ENCODE assay signal across 14 mouse cellular contexts in the genomic region with DNA sequence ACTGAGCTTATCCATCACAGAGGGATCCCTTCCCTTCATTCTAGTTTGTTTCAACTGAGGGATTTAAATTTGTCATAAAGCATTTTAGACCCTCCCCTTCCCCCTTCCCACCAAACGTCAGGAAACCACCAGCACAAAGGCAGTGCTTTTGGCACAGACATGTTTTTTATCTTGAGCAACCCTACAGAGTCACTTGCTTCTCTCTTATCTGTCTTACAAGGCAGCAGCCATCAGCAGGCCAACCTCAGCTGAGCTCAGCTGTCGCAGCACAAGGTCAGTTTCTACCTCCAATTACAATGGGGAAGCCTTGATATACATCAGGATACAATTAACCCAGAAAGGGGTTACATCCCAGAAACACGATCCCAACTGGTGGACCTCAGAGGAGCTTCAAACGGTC. TPM values are rescaled to one million over a fixed set of nuclear protein-coding genes. Genes with fewer than 3 reads are reported as not detected.
DNase-seq lines count a peak whose midpoint lies in the region; ATAC-seq and TF ChIP-seq lines count a peak whose summit lies in the region.
"Had no signal": no experiment of that assay in that cellular context is flagged by ENCODE, and none has a peak within 500 bp of the region (broad histone marks: within the 10 kb centered on the region; RNA-seq: fewer than 3 reads in every experiment).

No protein-coding gene starts in this region.

- TF ChIP-seq POLR2A in MEL (IDR thresholded peaks at IDR 0.05; ENCODE audit: control insufficient read depth in 1 of 2, insufficient read depth in 1 of 2, low read depth in 1 of 2, low read length in 2 of 2, poor library complexity in 1 of 2) = peak in 1 of 2 experiments; percentile 49; a peak in 1 of 4 replicates

- H3K9ac ChIP-seq in heart, embryonic 14.5 days (ENCODE audit: low read length) = no peak overlapping the region
- peak overlapping the region; percentile 20 for H3K9ac ChIP-seq in MEL (ENCODE audit: control insufficient read depth, low read depth, low read length, poor library complexity, severe bottlenecking)
- H3K9ac ChIP-seq in liver, embryonic 12.5 days = peak overlapping the region; percentile 61
- no peak overlapping the region for H3K9ac ChIP-seq in forebrain, embryonic 15.5 days (replicated peaks)
- H3K9ac ChIP-seq: limb, embryonic 15.5 days had no signal

- no peak for DNase-seq in heart, adult 9 months (ENCODE audit: low spot score in 2 of 2)
- peak; percentile 88 for DNase-seq in MEL (ENCODE audit: low read depth, low spot score)
- DNase-seq in embryonic facial prominence, embryonic 10.5 days (ENCODE audit: low spot score) = peak; percentile 33
- no peak for DNase-seq in lung, postnatal 36 days
- DNase-seq: cerebellum, postnatal 10 days; lung, postnatal 4 days; thymus, adult 2 months had no signal

- 17% methylated on average over 4 of the region's 4 CpGs for WGBS in heart, embryonic 14.5 days
- WGBS in embryonic facial prominence, embryonic 10.5 days = 24% methylated on average over 4 of the region's 4 CpGs
- 5% methylated on average over 4 of the region's 4 CpGs for WGBS in liver, embryonic 12.5 days (ENCODE audit: insufficient replicate concordance)
- 58% methylated on average over 4 of the region's 4 CpGs for WGBS in forebrain, embryonic 15.5 days

- no peak for ATAC-seq in heart, embryonic 14.5 days (ENCODE audit: insufficient number of reproducible peaks, insufficient read depth, low FRiP score, low read depth)
- peak; percentile 66 for ATAC-seq in liver, embryonic 12.5 days
- ATAC-seq in activated CD4-positive, CD25-positive, alpha-beta regulatory T cell, adult 4 months = no peak
- ATAC-seq in forebrain, embryonic 15.5 days (replicated peaks) = no peak

- H3K27me3 ChIP-seq in heart, embryonic 14.5 days (ENCODE audit: control insufficient read depth, insufficient read depth, low read length) = no peaks in the 10 kb centered on the region
- H3K27me3 ChIP-seq in MEL (ENCODE audit: control insufficient read depth in 1 of 2, insufficient read depth in 2 of 2, low read length in 2 of 2) = no peaks in the 10 kb centered on the region
- no peaks in the 10 kb centered on the region for H3K27me3 ChIP-seq in embryonic facial prominence, embryonic 10.5 days (replicated peaks; ENCODE audit: low read depth, poor library complexity, severe bottlenecking)
- H3K27me3 ChIP-seq in liver, embryonic 12.5 days (replicated peaks) = no peaks in the 10 kb centered on the region
- H3K27me3 ChIP-seq in forebrain, embryonic 15.5 days = no peaks in the 10 kb centered on the region
- H3K27me3 ChIP-seq: limb, embryonic 15.5 days had no signal

- no peaks in the 10 kb centered on the region for H3K9me3 ChIP-seq in heart, embryonic 14.5 days (ENCODE audit: control insufficient read depth, low read length)
- H3K9me3 ChIP-seq in MEL (replicated peaks; ENCODE audit: insufficient read depth, low read length) = no peaks in the 10 kb centered on the region
- H3K9me3 ChIP-seq in embryonic facial prominence, embryonic 10.5 days = no peaks in the 10 kb centered on the region
- H3K9me3 ChIP-seq in liver, embryonic 12.5 days (replicated peaks) = no peaks in the 10 kb centered on the region
- no peaks in the 10 kb centered on the region for H3K9me3 ChIP-seq in forebrain, embryonic 15.5 days
- H3K9me3 ChIP-seq: limb, embryonic 15.5 days had no signal

- peak; percentile 92 to 93 for TF ChIP-seq EP300 in MEL (IDR thresholded peaks at IDR 0.05; ENCODE audit: low read depth in 1 of 2, low read length in 2 of 2)

- no peak for TF ChIP-seq RAD21 in MEL (IDR thresholded peaks at IDR 0.05; ENCODE audit: low read depth, low read length)

- H3K27ac ChIP-seq in heart, embryonic 14.5 days (replicated peaks in 1 of 2; ENCODE audit: control insufficient read depth in 1 of 2, insufficient read depth in 1 of 2, low read depth in 2 of 2, low read length in 2 of 2) = peak overlapping the region; percentile 12 to 57; a peak in 1 of 4 replicates
- H3K27ac ChIP-seq in MEL (ENCODE audit: control insufficient read depth, low read depth, low read length) = peak overlapping the region; percentile 84
- peak overlapping the region; percentile 75 for H3K27ac ChIP-seq in embryonic facial prominence, embryonic 10.5 days (replicated peaks)
- peak overlapping the region; percentile 90 for H3K27ac ChIP-seq in liver, embryonic 12.5 days
- H3K27ac ChIP-seq in forebrain, embryonic 15.5 days (replicated peaks) = no peak overlapping the region
- H3K27ac ChIP-seq: hindbrain, postnatal 0 days had no signal

- peaks cover 30 to 37% of the 10 kb centered on the region in 2 experiments for H3K4me1 ChIP-seq in heart, embryonic 14.5 days (ENCODE audit: control insufficient read depth in 2 of 2, insufficient read depth in 2 of 2, low read length in 2 of 2)
- peaks cover 17 to 42% of the 10 kb centered on the region in 2 experiments for H3K4me1 ChIP-seq in MEL (ENCODE audit: control insufficient read depth in 1 of 2, insufficient read depth in 2 of 2, low read length in 2 of 2)
- peaks cover 59% of the 10 kb centered on the region for H3K4me1 ChIP-seq in embryonic facial prominence, embryonic 10.5 days
- peaks cover 80% of the 10 kb centered on the region for H3K4me1 ChIP-seq in liver, embryonic 12.5 days
- no peaks in the 10 kb centered on the region for H3K4me1 ChIP-seq in forebrain, embryonic 15.5 days

- H3K4me2 ChIP-seq in heart, embryonic 14.5 days (ENCODE audit: low read length) = no peak overlapping the region; the same call in 1 of the 2 replicates
- peak overlapping the region; percentile 52 for H3K4me2 ChIP-seq in liver, embryonic 12.5 days
- H3K4me2 ChIP-seq in forebrain, embryonic 15.5 days (replicated peaks) = no peak overlapping the region
- H3K4me2 ChIP-seq: limb, embryonic 15.5 days had no signal

- H3K4me3 ChIP-seq in heart, embryonic 14.5 days (ENCODE audit: control insufficient read depth in 1 of 2, insufficient read depth in 1 of 2, low read depth in 1 of 2, low read length in 2 of 2) = no peak overlapping the region
- H3K4me3 ChIP-seq in MEL (ENCODE audit: control insufficient read depth in 1 of 2, insufficient read depth in 1 of 2, low read depth in 2 of 2, low read length in 2 of 2) = peak overlapping the region in 1 of 2 experiments; percentile 17; a peak in 1 of 4 replicates
- H3K4me3 ChIP-seq in embryonic facial prominence, embryonic 10.5 days = no peak overlapping the region
- no peak overlapping the region for H3K4me3 ChIP-seq in liver, embryonic 12.5 days
- no peak overlapping the region for H3K4me3 ChIP-seq in forebrain, embryonic 15.5 days
- H3K4me3 ChIP-seq: limb, embryonic 15.5 days had no signal

- no peak for TF ChIP-seq CTCF in MEL (IDR thresholded peaks at IDR 0.05 in 2 of 3, conservative IDR thresholded peaks at IDR 0.05 in 1 of 3; ENCODE audit: control insufficient read depth in 1 of 3, insufficient read depth in 1 of 3, low read depth in 2 of 3, low read length in 3 of 3, poor library complexity in 1 of 3, severe bottlenecking in 1 of 3)

- peaks cover 16% of the 10 kb centered on the region for H3K79me2 ChIP-seq in MEL (ENCODE audit: control insufficient read depth, insufficient read depth, low read length, poor library complexity)

- no peaks in the 10 kb centered on the region for H3K36me3 ChIP-seq in heart, embryonic 14.5 days (ENCODE audit: control insufficient read depth, insufficient read depth, low read length)
- peaks cover 0 to 39% of the 10 kb centered on the region in 2 experiments; a peak in 2 of 4 replicates for H3K36me3 ChIP-seq in MEL (ENCODE audit: control insufficient read depth in 1 of 2, insufficient read depth in 2 of 2, low read length in 2 of 2)
- H3K36me3 ChIP-seq in embryonic facial prominence, embryonic 10.5 days (replicated peaks) = peaks cover 7% of the 10 kb centered on the region
- peaks cover 17% of the 10 kb centered on the region; the same call in 1 of the 2 replicates for H3K36me3 ChIP-seq in liver, embryonic 12.5 days
- H3K36me3 ChIP-seq in forebrain, embryonic 15.5 days = no peaks in the 10 kb centered on the region
- H3K36me3 ChIP-seq: limb, embryonic 15.5 days had no signal

TF ChIP-seq in MEL, 35 proteins besides CTCF, POLR2A, EP300 and RAD21 (continues in another document):
- TF ChIP-seq KAT2A (conservative IDR thresholded peaks at IDR 0.05; ENCODE audit: low read depth, low read length) = no peak
- peak; percentile 77 for TF ChIP-seq MAFK (IDR thresholded peaks at IDR 0.05; ENCODE audit: borderline replicate concordance, low read depth, low read length)
- peak; percentile 97 for TF ChIP-seq GATA1 (IDR thresholded peaks at IDR 0.05; ENCODE audit: low read depth, low read length)
- no peak for TF ChIP-seq MAZ (IDR thresholded peaks at IDR 0.05; ENCODE audit: low read depth, low read length)
- TF ChIP-seq SMC3 (IDR thresholded peaks at IDR 0.05; ENCODE audit: low read depth, low read length) = no peak
- TF ChIP-seq NRF1 (IDR thresholded peaks at IDR 0.05; ENCODE audit: insufficient read depth, low read depth, low read length, poor library complexity, severe bottlenecking) = no peak
- TF ChIP-seq CHD1 (IDR thresholded peaks at IDR 0.05; ENCODE audit: low read depth, low read length) = peak; percentile 21; the same call in 1 of the 2 replicates
- peak; percentile 77 for TF ChIP-seq ZNF384 (IDR thresholded peaks at IDR 0.05; ENCODE audit: low read depth, low read length)
- no peak for TF ChIP-seq ZC3H11A (IDR thresholded peaks at IDR 0.05; ENCODE audit: low read depth, low read length)
- TF ChIP-seq ELF1 (IDR thresholded peaks at IDR 0.05; ENCODE audit: low read depth, low read length) = no peak
- TF ChIP-seq HCFC1 (IDR thresholded peaks at IDR 0.05; ENCODE audit: low read depth, low read length) = no peak; the same call in 1 of the 2 replicates
- TF ChIP-seq ZKSCAN1 (IDR thresholded peaks at IDR 0.05; ENCODE audit: low read depth, low read length) = no peak
- TF ChIP-seq TBP (IDR thresholded peaks at IDR 0.05; ENCODE audit: low read depth, low read length) = peak; percentile 64
- no peak; the same call in 1 of the 2 replicates for TF ChIP-seq MYC (IDR thresholded peaks at IDR 0.05; ENCODE audit: low read depth, low read length)
- peak; percentile 92 for TF ChIP-seq TAL1 (IDR thresholded peaks at IDR 0.05; ENCODE audit: low read length)
- TF ChIP-seq NELFE (IDR thresholded peaks at IDR 0.05; ENCODE audit: low read depth, low read length) = no peak

RNA-seq across cellular contexts. Expression of gene St6galnac3, which starts 33.4 kb away (rescaled TPM):
- polyA plus RNA-seq in heart, embryonic 14.5 days (2014; fragmentation: Nextera tagmentation; extraction: Ambion mirVana) = 23.7 and 27.7 TPM in 2 replicates
- 7.8 and 10.0 TPM in 2 replicates for total RNA-seq in MEL (2012; rRNA removed)
- 10 to 100 TPM in 1 of 2 experiments, not detected in 1; 11.4 TPM for polyA plus RNA-seq in MEL (2012; ENCODE audit: insufficient read depth in 1 of 2, insufficient read length in 2 of 2, low read depth in 1 of 2, low replicate concordance in 2 of 2, missing spikeins in 1 of 2)
- polyA plus RNA-seq in embryonic facial prominence, embryonic 10.5 days (2016; fragmentation: Nextera tagmentation; extraction: Ambion mirVana) = 54.1 and 55.1 TPM in 2 replicates
- polyA plus RNA-seq in liver, embryonic 12.5 days (2016; fragmentation: Nextera tagmentation; extraction: Ambion mirVana) = 12.9 and 13.6 TPM in 2 replicates
- polyA plus RNA-seq in activated CD4-positive, CD25-positive, alpha-beta regulatory T cell, adult 4 months (2017; shearing (Covaris generic)) = 10 to 100 TPM; 29.1 to 52.4 TPM
- polyA plus RNA-seq in forebrain, embryonic 15.5 days (2015; fragmentation: Nextera tagmentation; extraction: Ambion mirVana) = 24.4 and 24.5 TPM in 2 replicates
- polyA plus RNA-seq: C2C12 had no signal

Comparison
In these comparisons a context has a peak if more than half of its experiments do, and no peak if none do; other contexts are left out.
1. H3K9ac ChIP-seq: peak in MEL (single experiment) and liver, embryonic 12.5 days (single experiment); none in heart, embryonic 14.5 days (single experiment) and forebrain, embryonic 15.5 days (single experiment).
2. DNase-seq: peak in MEL (single experiment) and embryonic facial prominence, embryonic 10.5 days (single experiment); none in heart, adult 9 months (0 of 2) and lung, postnatal 36 days (single experiment).